Mouse (Mus musculus): ENCODE data around the gene Ccdc151.
A peak's percentile ranks its signal among the peaks of the same experiment; 100 is the strongest.

GRCm38 (mm10) chr9:21963417-21963816 is 39.0 kb downstream of the Ccdc151 start, which contains the start of gene Epor:
- TF ChIP-seq EP300 (IDR thresholded peaks at IDR 0.05; ENCODE audit: low read depth) (peak; percentile 51; the same call in 1 of the 2 replicates), CTCF (IDR thresholded peaks at IDR 0.05; ENCODE audit: low read depth) (no peak)

Data from liver, postnatal 0 days (tissue).